Mouse (Mus musculus) bone marrow, adult 2 months (tissue): ENCODE measurements at regions not wholly inside any gene's neighbourhood (a gene's known extent, or its start where the extent isn't known, plus 50 kb on each side); places are given as distances from the start of the nearest gene placed in this dataset.

Experiments used
- CTCF ChIP-seq: fragments of 200-500 bp; IDR thresholded peaks from 2 replicates; pipeline ENCODE4 v1.5.1; 2011; ENCODE audit warnings: low read length, control low read depth; ENCODE audit not compliant: control insufficient read depth, insufficient read depth
- POLR2A ChIP-seq: fragments of 200-500 bp; IDR thresholded peaks from 2 replicates; pipeline ENCODE4 v1.6.1; 2011; ENCODE audit warnings: low read depth, mild to moderate bottlenecking, control low read depth, low read length, borderline replicate concordance; ENCODE audit not compliant: control insufficient read depth

- TF ChIP-seq CTCF (no peak), POLR2A (no peak)
These were observed 292.8 kb upstream of the Zmiz1 start for GRCm38 (mm10) chr14:25166217-25166616.
